Mouse (Mus musculus): ENCODE data around the gene Gm13285. TPM values are rescaled to one million over a fixed set of nuclear protein-coding genes. Genes with fewer than 3 reads are reported as not detected.

Gm13285 gene
- polyA plus RNA-seq (2021; fragmentation: Nextera tagmentation) = not detected in 2 replicates
- long read RNA-seq, experiment 1 = 0 reads
- long read RNA-seq, experiment 2 = 0 reads

DNA sequence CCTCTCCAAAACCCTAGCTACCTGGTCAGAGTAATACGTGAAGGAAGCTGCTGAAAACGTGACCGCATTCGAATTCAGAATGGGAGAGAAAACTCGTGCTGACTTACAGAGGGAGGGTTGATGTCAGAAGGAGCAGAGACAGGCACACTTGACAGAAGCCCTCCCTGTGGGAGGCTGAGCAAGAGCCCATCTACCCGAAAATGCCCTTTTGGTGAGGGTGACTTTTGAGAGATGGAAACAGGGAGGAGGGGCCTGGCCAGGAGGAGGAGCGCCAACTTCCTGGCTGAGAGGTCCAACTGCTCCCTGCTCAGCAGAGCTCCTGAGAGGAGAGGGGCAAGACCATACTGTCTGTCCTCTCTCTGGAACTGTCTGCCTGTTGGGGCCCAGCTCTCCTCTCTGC is at the start of gene Gm13285:
Gm13285 (plus strand) TSS at position 301 of the 400 bp plus-strand sequence.

DNA sequence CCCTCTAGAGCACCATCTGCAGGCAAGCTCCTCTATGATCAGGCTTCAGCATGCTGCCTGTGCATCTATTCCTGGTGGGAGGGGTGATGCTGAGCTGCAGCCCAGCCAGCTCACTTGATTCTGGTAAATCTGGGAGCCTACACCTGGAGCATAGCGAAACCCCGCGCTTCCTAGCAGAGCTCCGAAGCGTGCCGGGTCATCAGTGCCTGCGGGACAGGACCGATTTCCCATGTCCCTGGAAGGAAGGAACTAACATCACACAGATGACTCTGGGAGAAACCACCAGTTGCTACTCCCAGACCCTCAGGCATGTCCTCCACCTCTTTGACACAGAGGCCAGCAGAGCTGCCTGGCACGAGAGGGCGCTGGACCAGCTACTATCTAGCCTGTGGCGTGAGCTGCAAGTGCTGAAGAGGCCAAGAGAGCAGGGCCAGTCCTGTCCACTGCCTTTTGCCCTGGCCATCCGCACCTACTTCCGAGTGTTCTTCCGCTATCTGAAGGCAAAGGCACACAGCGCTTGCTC is 44.6 kb upstream of the Gm13285 start, which contains the start of gene Gm13271:
Gm13271 (plus strand) TSS at position 51 of the 523 bp plus-strand sequence.

DNA sequence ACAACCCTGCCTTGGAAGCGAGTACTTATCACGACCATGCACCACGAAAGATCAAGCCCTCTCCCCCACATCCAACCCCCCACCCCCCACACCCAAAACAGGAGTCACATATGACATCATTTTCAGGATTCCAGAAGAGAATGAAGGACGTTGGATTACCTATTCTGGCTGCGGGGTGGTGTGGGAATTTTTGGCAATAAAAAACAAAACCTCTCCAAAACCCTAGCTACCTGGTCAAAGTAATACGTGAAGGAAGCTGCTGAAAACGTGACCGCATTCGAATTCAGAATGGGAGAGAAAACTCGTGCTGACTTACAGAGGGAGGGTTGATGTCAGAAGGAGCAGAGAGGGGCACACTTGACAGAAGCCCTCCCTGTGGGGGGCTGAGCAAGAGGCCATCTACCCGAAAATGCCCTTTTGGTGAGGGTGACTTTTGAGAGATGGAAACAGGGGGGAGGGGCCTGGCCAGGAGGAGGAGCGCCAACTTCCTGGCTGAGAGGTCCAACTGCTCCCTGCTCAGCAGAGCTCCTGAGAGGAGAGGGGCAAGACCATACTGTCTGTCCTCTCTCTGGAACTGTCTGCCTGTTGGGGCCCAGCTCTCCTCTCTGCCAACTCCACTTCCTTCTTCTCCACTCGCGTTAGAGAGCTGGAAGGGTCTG is 39.7 kb upstream of the Gm13285 start, which contains the start of gene Gm13283:
Gm13283 (plus strand) TSS at position 510 of the 659 bp plus-strand sequence.

DNA sequence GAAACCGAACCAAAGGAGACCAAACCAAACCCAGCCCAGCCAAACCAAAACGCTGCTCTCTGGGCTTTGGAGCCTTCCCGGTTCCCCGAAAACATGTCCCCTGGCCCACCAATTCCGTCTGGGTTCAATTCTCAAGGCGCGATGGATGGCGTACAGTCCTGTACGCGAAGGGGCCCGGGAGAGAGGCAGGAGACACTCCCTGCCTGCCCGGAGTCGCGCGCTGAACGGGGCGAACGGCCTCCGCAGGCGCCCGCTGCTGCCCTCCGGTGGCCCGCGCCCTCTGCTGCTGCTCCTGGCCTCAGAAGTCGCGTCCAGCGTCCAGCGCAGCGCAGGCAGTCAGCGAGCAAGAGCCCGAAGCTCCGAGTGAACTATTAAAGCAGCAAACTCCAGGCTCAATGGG is 25.9 kb upstream of the Gm13285 start, which contains the start of gene Gm13290:
Gm13290 (plus strand) TSS at position 301 of the 400 bp plus-strand sequence.

DNA sequence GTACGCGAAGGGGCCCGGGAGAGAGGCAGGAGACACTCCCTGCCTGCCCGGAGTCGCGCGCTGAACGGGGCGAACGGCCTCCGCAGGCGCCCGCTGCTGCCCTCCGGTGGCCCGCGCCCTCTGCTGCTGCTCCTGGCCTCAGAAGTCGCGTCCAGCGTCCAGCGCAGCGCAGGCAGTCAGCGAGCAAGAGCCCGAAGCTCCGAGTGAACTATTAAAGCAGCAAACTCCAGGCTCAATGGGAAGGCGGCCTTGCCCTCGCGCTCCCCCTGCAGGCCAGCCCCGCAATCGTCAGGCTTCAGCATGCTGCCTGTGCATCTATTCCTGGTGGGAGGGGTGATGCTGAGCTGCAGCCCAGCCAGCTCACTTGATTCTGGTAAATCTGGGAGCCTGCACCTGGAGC is 22.8 kb upstream of the Gm13285 start, which contains the start of gene Gm13289:
Gm13289 (plus strand) TSS at position 301 of the 400 bp plus-strand sequence.

DNA sequence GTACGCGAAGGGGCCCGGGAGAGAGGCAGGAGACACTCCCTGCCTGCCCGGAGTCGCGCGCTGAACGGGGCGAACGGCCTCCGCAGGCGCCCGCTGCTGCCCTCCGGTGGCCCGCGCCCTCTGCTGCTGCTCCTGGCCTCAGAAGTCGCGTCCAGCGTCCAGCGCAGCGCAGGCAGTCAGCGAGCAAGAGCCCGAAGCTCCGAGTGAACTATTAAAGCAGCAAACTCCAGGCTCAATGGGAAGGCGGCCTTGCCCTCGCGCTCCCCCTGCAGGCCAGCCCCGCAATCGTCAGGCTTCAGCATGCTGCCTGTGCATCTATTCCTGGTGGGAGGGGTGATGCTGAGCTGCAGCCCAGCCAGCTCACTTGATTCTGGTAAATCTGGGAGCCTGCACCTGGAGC is 19.9 kb upstream of the Gm13285 start, which contains the start of gene Gm13272:
Gm13272 (plus strand) TSS at position 301 of the 400 bp plus-strand sequence.

DNA sequence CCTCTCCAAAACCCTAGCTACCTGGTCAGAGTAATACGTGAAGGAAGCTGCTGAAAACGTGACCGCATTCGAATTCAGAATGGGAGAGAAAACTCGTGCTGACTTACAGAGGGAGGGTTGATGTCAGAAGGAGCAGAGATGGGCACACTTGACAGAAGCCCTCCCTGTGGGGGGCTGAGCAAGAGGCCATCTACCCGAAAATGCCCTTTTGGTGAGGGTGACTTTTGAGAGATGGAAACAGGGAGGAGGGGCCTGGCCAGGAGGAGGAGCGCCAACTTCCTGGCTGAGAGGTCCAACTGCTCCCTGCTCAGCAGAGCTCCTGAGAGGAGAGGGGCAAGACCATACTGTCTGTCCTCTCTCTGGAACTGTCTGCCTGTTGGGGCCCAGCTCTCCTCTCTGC is 17.6 kb upstream of the Gm13285 start, which contains the start of gene Ifnz:
Ifnz (plus strand) TSS at position 301 of the 400 bp plus-strand sequence.

DNA sequence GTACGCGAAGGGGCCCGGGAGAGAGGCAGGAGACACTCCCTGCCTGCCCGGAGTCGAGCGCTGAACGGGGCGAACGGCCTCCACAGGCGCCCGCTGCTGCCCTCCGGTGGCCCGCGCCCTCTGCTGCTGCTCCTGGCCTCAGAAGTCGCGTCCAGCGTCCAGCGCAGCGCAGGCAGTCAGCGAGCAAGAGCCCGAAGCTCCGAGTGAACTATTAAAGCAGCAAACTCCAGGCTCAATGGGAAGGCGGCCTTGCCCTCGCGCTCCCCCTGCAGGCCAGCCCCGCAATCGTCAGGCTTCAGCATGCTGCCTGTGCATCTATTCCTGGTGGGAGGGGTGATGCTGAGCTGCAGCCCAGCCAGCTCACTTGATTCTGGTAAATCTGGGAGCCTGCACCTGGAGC is 14.1 kb upstream of the Gm13285 start, which contains the start of gene Gm13276:
Gm13276 (plus strand) TSS at position 301 of the 400 bp plus-strand sequence.

DNA sequence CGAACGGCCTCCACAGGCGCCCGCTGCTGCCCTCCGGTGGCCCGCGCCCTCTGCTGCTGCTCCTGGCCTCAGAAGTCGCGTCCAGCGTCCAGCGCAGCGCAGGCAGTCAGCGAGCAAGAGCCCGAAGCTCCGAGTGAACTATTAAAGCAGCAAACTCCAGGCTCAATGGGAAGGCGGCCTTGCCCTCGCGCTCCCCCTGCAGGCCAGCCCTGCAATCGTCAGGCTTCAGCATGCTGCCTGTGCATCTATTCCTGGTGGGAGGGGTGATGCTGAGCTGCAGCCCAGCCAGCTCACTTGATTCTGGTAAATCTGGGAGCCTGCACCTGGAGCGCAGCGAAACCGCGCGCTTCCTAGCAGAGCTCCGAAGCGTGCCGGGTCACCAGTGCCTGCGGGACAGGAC is 11.1 kb upstream of the Gm13285 start, which contains the start of gene Gm13277:
Gm13277 (plus strand) TSS at position 231 of the 400 bp plus-strand sequence.

DNA sequence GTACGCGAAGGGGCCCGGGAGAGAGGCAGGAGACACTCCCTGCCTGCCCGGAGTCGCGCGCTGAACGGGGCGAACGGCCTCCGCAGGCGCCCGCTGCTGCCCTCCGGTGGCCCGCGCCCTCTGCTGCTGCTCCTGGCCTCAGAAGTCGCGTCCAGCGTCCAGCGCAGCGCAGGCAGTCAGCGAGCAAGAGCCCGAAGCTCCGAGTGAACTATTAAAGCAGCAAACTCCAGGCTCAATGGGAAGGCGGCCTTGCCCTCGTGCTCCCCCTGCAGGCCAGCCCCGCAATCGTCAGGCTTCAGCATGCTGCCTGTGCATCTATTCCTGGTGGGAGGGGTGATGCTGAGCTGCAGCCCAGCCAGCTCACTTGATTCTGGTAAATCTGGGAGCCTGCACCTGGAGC is 8.2 kb upstream of the Gm13285 start, which contains the start of gene Gm13278:
Gm13278 (plus strand) TSS at position 301 of the 400 bp plus-strand sequence.

DNA sequence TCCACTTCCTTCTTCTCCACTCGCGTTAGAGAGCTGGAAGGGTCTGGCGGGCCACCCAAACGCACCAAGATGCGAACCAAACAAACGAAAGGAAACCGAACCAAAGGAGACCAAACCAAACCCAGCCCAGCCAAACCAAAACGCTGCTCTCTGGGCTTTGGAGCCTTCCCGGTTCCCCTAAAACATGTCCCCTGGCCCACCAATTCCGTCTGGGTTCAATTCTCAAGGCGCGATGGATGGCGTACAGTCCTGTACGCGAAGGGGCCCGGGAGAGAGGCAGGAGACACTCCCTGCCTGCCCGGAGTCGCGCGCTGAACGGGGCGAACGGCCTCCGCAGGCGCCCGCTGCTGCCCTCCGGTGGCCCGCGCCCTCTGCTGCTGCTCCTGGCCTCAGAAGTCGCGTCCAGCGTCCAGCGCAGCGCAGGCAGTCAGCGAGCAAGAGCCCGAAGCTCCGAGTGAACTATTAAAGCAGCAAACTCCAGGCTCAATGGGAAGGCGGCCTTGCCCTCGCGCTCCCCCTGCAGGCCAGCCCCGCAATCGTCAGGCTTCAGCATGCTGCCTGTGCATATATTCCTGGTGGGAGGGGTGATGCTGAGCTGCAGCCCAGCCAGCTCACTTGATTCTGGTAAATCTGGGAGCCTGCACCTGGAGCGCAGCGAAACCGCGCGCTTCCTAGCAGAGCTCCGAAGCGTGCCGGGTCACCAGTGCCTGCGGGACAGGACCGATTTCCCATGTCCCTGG is 5.4 kb upstream of the Gm13285 start, which contains the start of gene Gm13275:
Gm13275 (plus strand) TSS at position 552 of the 740 bp plus-strand sequence.

DNA sequence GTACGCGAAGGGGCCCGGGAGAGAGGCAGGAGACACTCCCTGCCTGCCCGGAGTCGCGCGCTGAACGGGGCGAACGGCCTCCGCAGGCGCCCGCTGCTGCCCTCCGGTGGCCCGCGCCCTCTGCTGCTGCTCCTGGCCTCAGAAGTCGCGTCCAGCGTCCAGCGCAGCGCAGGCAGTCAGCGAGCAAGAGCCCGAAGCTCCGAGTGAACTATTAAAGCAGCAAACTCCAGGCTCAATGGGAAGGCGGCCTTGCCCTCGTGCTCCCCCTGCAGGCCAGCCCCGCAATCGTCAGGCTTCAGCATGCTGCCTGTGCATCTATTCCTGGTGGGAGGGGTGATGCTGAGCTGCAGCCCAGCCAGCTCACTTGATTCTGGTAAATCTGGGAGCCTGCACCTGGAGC is 2.4 kb upstream of the Gm13285 start, which contains the start of gene Gm13279:
Gm13279 (plus strand) TSS at position 301 of the 400 bp plus-strand sequence.

DNA sequence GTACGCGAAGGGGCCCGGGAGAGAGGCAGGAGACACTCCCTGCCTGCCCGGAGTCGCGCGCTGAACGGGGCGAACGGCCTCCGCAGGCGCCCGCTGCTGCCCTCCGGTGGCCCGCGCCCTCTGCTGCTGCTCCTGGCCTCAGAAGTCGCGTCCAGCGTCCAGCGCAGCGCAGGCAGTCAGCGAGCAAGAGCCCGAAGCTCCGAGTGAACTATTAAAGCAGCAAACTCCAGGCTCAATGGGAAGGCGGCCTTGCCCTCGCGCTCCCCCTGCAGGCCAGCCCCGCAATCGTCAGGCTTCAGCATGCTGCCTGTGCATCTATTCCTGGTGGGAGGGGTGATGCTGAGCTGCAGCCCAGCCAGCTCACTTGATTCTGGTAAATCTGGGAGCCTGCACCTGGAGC is 3.5 kb downstream of the Gm13285 start, which contains the start of gene Gm13287:
Gm13287 (plus strand) TSS at position 301 of the 400 bp plus-strand sequence.

DNA sequence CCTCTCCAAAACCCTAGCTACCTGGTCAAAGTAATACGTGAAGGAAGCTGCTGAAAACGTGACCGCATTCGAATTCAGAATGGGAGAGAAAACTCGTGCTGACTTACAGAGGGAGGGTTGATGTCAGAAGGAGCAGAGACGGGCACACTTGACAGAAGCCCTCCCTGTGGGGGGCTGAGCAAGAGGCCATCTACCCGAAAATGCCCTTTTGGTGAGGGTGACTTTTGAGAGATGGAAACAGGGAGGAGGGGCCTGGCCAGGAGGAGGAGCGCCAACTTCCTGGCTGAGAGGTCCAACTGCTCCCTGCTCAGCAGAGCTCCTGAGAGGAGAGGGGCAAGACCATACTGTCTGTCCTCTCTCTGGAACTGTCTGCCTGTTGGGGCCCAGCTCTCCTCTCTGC is 5.8 kb downstream of the Gm13285 start, which contains the start of gene Gm13288:
Gm13288 (plus strand) TSS at position 301 of the 400 bp plus-strand sequence.

DNA sequence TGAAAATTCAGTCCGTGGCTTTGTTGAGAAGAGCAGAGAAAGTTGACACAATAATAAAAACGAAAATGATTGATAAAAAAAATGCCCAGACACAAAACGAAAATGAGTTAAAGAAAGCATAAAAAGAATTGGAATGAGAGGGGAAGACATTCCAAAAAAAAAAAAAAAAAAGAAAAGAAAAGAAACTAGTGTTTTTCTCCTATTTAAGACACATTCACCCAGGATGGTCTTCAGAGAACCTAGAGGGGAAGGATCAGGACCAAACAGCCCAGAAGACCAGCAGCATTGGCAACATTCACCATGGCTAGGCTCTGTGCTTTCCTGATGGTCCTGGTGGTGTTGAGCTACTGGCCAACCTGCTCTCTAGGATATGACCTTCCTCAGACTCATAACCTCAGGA is 16.5 kb downstream of the Gm13285 start, which contains the start of gene Ifna7:
Ifna7 (plus strand) TSS at position 301 of the 400 bp plus-strand sequence.

DNA sequence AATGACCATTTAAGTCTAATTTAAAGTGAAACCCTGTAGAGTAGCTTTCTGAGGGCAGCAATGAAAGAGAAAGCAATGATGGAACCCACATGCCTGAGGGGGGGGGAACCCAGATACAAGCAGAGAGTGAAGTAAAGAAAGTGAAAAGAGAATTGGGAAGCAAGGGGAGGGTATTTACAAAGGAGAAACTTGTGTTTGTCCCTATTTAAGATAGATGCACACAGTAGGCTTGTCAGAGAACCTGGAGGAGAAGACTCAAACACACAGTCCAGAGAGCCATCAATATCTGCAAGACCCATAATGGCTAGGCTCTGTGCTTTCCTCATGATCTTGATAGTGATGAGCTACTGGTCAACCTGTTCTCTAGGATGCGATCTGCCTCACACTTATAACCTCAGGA is 20.2 kb downstream of the Gm13285 start, which contains the start of gene Ifna11:
Ifna11 (plus strand) TSS at position 301 of the 400 bp plus-strand sequence.

DNA sequence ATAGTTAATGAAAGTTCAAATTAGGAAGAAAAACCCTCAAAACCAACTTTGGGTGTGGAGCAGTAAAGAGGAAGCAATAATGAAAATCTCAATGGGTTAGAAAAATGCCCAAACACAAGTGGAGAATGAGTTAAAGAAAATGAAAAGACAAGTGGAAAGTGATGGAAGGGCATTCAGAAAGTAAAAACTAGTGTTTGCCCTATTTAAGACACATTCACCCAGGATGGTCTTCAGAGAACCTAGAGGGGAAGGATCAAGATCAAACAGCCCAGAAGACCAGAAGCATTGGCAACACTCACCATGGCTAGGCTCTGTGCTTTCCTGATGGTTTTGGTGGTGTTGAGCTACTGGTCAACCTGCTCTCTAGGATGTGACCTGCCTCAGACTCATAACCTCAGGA is 27.7 kb downstream of the Gm13285 start, which contains the start of gene Ifna6:
Ifna6 (plus strand) TSS at position 301 of the 400 bp plus-strand sequence.

DNA sequence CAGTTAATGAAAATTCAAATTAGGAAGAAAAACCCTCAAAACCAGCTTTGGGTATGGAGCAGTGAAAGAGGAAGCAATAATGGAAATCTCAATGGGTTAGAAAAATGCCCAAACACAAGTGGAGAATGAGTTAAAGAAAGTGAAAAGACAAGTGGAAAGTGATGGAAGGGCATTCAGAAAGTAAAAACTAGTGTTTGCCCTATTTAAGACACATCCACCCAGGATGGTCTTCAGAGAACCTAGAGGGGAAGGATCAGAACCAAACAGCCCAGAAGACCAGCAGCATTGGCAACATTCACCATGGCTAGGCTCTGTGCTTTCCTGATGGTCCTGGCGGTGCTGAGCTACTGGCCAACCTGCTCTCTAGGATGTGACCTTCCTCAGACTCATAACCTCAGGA is 35.8 kb downstream of the Gm13285 start, which contains the start of gene Ifna5:
Ifna5 (plus strand) TSS at position 301 of the 400 bp plus-strand sequence.

DNA sequence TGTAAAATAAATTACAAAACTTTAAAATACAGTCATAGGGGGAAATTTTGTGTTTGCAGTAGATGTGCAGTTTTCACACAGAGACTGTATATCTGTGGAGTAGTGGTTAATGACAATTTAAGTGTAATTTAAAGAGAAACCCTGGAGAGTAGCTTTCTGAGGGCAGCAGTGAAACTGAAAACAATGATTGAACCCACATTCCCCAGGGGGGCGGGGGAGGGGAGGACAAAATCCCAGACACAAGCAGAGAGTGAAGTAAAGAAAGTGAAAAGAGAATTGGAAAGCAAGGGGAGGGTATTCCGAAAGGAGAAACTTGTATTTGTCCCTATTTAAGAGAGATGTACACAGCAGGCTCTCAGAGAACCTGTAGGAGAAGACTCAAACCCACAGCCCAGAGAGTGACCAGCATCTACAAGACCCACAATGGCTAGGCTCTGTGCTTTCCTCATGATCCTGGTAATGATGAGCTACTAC is 42.0 kb downstream of the Gm13285 start, which contains the start of gene Ifna4:
Ifna4 (plus strand) TSS at position 424 of the 474 bp plus-strand sequence.

DNA sequence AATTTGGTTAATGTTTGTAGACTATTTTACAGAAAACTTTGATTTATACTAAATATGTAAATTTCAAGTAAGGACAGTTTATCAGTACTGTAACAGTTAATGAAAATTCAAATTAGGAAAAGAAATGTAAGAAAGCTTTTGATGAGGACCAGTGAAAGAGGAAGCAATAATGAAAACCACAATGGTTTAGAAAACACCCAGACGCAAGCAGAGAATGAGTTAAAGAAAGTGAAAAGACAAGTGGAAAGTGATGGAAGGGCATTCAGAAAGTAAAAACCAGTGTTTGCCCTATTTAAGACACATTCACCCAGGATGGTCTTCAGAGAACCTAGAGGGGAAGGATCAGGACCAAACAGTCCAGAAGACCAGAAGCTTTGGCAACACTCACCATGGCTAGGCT is 50.2 kb downstream of the Gm13285 start, which contains the start of gene Ifna1:
Ifna1 (plus strand) TSS at position 390 of the 400 bp plus-strand sequence.

All from left cerebral cortex, adult 6 months (tissue).